Mouse (Mus musculus) urinary bladder, adult 18-20 months (tissue): ENCODE results near the gene Dcps.

Source experiments
- DNase-seq, 2 experiments: peaks; one replicate each; pipeline ENCODE4 v3.0.0; 2022; ENCODE audit warnings: low spot score in 2 of 2, mixed read lengths in 2 of 2

Gene Dcps

GRCm38 (mm10) chr9:35108916-35109315, 66.9 kb downstream of the Dcps start:
- DNase-seq = no peak

- no peak for DNase-seq
Observed at GRCm38 (mm10) chr9:35108066-35108465, 67.8 kb downstream of the Dcps start.

GRCm38 (mm10) chr9:35107396-35107795, 68.5 kb downstream of the Dcps start:
- DNase-seq = no peak

- no peak for DNase-seq
Observed at GRCm38 (mm10) chr9:35105884-35106880, 69.7 kb downstream of the Dcps start.

- no peak for DNase-seq
Observed at GRCm38 (mm10) chr9:35105438-35105837, 70.4 kb downstream of the Dcps start.

- DNase-seq = no peak
Observed at GRCm38 (mm10) chr9:35104711-35105110, 71.2 kb downstream of the Dcps start.

- peak in 1 of 2 experiments; percentile 9 for DNase-seq
Observed at GRCm38 (mm10) chr9:35098762-35099161, 77.1 kb downstream of the Dcps start.

- peak in 1 of 2 experiments; percentile 0 for DNase-seq
Observed at GRCm38 (mm10) chr9:35097901-35098300, 78.0 kb downstream of the Dcps start.

GRCm38 (mm10) chr9:35095726-35096125, 80.1 kb downstream of the Dcps start:
- no peak for DNase-seq

GRCm38 (mm10) chr9:35093350-35093749, 82.5 kb downstream of the Dcps start:
- DNase-seq = no peak

- no peak for DNase-seq
Observed at GRCm38 (mm10) chr9:35092904-35093303, 83.0 kb downstream of the Dcps start.
